Mouse (Mus musculus): Measurements from ENCODE around the gene Gp5.

Gene Gp5

GRCm38 (mm10) chr16:30280676-30281297 lies 29.8 kb downstream of the Gp5 start:
- DNase-seq (ENCODE audit: extremely low read depth, low read depth, low spot score), result no peak

DNA sequence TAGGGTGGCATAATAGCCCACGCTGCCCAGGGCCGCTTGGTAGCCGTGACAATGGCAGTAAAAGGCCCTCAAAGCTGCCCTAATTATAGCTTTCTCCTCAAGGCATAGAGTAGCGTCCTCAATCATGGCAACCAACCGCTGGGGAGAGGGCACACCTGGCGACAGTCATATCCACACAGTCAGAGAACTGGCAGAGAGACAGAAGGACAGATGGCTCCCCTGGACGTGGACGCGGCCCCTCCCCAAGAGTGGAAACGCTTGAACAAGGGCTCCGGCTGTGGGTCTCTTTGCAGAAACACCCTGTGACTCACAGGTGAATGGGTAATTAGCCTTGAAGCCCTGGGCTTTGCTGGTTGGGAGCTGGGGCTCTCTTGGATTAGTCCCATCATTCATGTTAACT lies 32.2 kb downstream of the Gp5 start:
- no peak for DNase-seq (ENCODE audit: extremely low read depth, low read depth, low spot score)

GRCm38 (mm10) chr16:30275558-30276340 lies 34.8 kb downstream of the Gp5 start:
- DNase-seq (ENCODE audit: extremely low read depth, low read depth, low spot score), result no peak

GRCm38 (mm10) chr16:30273065-30273464 lies 37.5 kb downstream of the Gp5 start:
- DNase-seq (ENCODE audit: extremely low read depth, low read depth, low spot score), result no peak

- no peak for DNase-seq (ENCODE audit: extremely low read depth, low read depth, low spot score)
Observed at GRCm38 (mm10) chr16:30271941-30272595, 38.5 kb downstream of the Gp5 start.

DNA sequence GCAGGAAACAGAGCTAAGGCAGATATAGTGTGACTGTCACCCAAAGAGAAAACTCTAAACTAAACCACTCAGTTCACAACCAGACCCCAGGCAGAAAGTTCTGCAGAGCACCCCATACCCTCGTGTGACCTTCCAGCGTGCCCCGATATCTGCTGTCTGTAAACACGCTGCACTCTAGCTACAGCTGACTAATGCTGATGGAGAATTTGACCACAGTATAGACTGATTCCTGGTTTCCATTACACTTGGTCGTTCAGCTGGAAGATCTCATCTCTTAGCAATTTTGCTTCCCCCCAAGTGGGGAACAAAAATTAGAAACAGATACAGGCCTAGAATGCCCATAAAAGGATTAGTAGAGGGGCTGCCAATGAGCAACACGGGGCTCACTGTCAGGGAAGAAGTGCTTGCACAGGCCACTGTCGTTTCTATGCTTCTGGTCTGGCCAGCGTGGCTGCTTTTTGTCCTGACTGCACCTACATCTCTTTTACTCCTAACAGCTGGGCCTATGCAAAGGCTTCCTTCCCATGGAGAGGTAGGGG lies 39.3 kb downstream of the Gp5 start:
- no peak for DNase-seq (ENCODE audit: extremely low read depth, low read depth, low spot score)

DNA sequence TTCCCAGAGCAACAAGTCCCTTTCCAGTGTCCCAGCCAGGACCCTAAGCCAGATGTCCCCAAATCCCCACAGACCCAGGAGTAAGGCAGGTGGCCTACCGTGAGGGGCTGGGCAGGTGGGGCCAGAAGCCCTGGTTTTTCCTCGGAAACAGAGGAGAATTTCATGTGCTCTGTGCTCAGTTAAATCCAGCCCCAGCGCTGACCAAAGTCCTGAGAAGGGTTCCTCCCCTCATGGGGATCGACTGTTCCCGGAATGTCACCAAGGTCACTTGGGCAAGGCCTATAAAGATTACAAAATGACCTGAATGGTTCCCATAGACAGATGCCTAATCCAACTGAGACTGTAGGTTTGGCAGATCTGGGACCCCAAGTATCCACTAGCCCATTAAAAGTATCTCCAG lies 43.2 kb downstream of the Gp5 start, which contains the start of gene Cpn2:
Cpn2 (minus strand) TSS at position 141 of the 400 bp plus-strand sequence.
- DNase-seq (ENCODE audit: extremely low read depth, low read depth, low spot score), result no peak

DNA sequence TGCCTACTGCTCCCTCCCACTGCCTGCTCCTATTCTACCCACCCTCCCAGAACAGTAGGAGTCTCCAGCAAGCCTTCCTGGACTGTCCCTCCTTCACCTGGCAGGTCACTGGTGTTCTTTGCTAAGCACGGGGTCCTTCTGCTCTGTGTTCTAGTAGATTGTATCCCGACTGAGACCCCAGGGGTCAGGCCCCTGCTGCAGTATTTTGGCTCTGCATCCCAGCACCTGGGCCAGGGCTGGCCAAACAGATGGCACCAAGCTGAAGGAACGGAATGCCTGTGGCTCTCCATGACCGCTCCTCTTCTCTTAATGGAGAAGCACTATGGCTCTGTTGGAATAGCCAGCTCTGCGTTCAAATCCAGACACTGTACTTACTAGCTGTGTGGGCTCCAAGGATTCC lies 44.0 kb downstream of the Gp5 start:
- no peak for DNase-seq (ENCODE audit: extremely low read depth, low read depth, low spot score)

GRCm38 (mm10) chr16:30265611-30266010 lies 45.0 kb downstream of the Gp5 start:
- DNase-seq (ENCODE audit: extremely low read depth, low read depth, low spot score), result no peak

- DNase-seq (ENCODE audit: extremely low read depth, low read depth, low spot score), result no peak
Observed at GRCm38 (mm10) chr16:30263156-30263555, 47.4 kb downstream of the Gp5 start.

- no peak for DNase-seq (ENCODE audit: extremely low read depth, low read depth, low spot score)
Observed at GRCm38 (mm10) chr16:30262664-30263063, 47.9 kb downstream of the Gp5 start.

DNA sequence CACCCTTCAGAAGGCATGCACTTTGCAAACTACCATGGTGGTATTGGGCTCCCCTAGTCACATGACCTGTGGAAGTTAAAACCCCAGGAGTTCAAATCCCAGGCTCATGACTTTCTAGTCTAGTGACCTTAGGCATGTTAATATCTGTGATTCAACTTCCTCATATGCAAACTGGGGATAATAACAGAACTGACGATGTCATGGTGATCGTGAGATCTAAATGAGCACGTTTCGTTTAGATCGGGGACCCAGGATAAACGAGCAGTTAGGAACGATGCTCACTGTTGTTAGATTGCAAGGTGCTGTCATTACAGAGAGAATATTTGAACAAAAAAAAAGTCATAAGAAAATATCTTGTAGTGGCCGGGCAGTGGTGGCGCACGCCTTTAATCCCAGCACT lies 48.4 kb downstream of the Gp5 start:
- no peak for DNase-seq (ENCODE audit: extremely low read depth, low read depth, low spot score)

GRCm38 (mm10) chr16:30261341-30261740 lies 49.2 kb downstream of the Gp5 start:
- no peak for DNase-seq (ENCODE audit: extremely low read depth, low read depth, low spot score)

DNA sequence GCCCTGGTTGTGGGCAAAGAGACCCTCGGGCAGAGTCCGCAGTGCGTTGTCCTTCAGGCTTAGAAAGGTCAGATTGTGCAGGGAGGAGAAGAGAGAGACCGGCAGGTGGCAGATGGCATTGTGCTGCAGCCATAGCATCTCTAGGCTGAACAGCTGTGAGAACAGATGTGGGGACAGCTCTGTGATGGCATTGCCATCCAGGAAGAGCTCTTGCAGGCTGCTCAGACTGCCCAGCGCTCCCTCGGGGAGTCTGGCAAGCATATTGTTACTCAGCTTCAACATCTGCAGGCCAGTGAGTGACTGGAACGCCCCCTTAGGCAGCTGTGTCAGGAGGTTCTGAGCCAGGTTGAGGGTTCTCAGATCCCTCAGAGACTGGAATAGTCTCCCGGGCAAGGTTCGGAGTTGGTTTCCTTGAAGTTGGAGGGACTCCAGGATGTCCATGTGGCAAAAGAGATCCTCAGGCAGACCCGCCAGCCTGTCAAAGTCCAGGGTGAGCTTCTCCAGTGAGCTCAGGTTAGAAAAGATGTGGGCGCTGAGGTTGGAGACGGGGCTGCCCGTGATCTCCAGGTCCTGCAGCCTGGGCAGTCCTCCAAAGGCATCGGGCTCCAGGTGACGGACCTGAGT lies 50.5 kb downstream of the Gp5 start:
- DNase-seq (ENCODE audit: extremely low read depth, low read depth, low spot score), result no peak

- no peak for DNase-seq (ENCODE audit: extremely low read depth, low read depth, low spot score)
Observed at GRCm38 (mm10) chr16:30259444-30259843, 51.1 kb downstream of the Gp5 start.

DNA sequence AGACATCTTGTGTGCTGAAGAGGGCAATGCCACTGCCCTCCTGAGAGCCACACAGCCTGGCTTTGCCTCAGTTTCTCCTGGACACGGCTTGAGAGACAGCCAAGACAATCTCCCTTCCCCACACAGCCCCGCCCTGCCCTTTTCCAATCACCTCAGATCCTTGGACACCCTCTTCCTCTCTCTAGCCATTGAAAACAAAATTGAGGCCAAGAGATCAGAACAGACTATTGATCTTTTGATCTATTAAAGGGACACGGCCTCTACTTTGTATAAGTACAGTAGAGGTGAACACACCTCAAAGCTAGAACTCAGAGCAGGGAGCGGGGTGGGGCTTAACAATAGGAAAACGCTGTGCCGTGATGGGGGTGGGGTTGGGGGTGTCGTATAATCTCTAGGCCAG lies 52.1 kb downstream of the Gp5 start:
- no peak for DNase-seq (ENCODE audit: extremely low read depth, low read depth, low spot score)

- DNase-seq (ENCODE audit: extremely low read depth, low read depth, low spot score), result no peak
Observed at GRCm38 (mm10) chr16:30257718-30258117, 52.9 kb downstream of the Gp5 start.
